Mouse (Mus musculus): Measurements from ENCODE around the gene Gm11238. TPM values are rescaled to one million over a fixed set of nuclear protein-coding genes. Genes with fewer than 3 reads are reported as not detected.
"Not testable (repeated sequence)": the region's sequence is repeated elsewhere in the genome, so short reads cannot be mapped to it uniquely, and the experiment has no call there.

The Gm11238 gene
- not detected in 2 replicates for polyA plus RNA-seq (2016; fragmentation: Nextera tagmentation; extraction: Ambion mirVana)

DNA sequence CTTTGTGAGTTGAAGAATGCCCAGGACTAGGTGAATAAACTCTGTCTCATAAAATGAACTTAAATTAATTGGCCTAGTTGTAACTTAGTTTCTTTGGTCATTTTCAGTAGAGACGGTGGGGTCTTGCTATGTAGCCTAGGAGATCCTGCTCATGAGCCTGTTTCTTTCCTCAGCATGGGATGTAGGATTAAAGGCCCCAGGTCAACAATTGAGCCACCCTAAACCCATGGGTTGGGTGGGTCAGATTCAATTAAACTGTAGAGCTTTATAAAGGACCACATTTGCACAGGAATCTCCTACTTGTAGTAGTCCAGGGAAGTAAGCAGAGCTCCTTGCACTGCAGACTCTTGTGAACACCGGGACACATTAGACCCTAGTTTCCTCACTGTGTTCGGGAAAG is at the start of gene Gm11238:
Gene Gm11238 (plus strand): TSS at position 301 of the 400 bp plus-strand sequence.
- H3K4me3 ChIP-seq; H3K4me1 ChIP-seq; H3K9me3 ChIP-seq (replicated peaks); H3K27me3 ChIP-seq (replicated peaks); H3K9ac ChIP-seq; ATAC-seq; H3K36me3 ChIP-seq; H3K4me2 ChIP-seq; H3K27ac ChIP-seq: not testable (repeated sequence)
- WGBS (ENCODE audit: insufficient replicate concordance), result no CpG with 5 or more reads among the region's 3 CpGs

GRCm38 (mm10) chr4:73599248-73599647 is 8.4 kb upstream of the Gm11238 start:
- Histone ChIP-seq H3K27me3 (replicated peaks) (no peaks in the 10 kb centered on the region), H3K36me3 (no peaks in the 10 kb centered on the region), H3K9me3 (replicated peaks) (no peaks in the 10 kb centered on the region), H3K4me1 (no peaks in the 10 kb centered on the region), H3K4me2 (no peak overlapping the region), H3K9ac (no peak overlapping the region), H3K4me3 (no peak overlapping the region), H3K27ac (no peak overlapping the region)
- no peak for ATAC-seq
- WGBS (ENCODE audit: insufficient replicate concordance), result 6% methylated on average over 3 of the region's 3 CpGs

DNA sequence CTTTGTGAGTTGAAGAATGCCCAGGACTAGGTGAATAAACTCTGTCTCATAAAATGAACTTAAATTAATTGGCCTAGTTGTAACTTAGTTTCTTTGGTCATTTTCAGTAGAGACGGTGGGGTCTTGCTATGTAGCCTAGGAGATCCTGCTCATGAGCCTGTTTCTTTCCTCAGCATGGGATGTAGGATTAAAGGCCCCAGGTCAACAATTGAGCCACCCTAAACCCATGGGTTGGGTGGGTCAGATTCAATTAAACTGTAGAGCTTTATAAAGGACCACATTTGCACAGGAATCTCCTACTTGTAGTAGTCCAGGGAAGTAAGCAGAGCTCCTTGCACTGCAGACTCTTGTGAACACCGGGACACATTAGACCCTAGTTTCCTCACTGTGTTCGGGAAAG is 15.0 kb downstream of the Gm11238 start, which contains the start of gene Gm11237:
Gene Gm11237 (plus strand): TSS at position 301 of the 400 bp plus-strand sequence.
- not testable (repeated sequence) for H3K4me1 ChIP-seq; H3K4me2 ChIP-seq; H3K4me3 ChIP-seq; ATAC-seq; H3K36me3 ChIP-seq; H3K9me3 ChIP-seq (replicated peaks); H3K9ac ChIP-seq; H3K27me3 ChIP-seq (replicated peaks); H3K27ac ChIP-seq
- no CpG with 5 or more reads among the region's 3 CpGs for WGBS (ENCODE audit: insufficient replicate concordance)

DNA sequence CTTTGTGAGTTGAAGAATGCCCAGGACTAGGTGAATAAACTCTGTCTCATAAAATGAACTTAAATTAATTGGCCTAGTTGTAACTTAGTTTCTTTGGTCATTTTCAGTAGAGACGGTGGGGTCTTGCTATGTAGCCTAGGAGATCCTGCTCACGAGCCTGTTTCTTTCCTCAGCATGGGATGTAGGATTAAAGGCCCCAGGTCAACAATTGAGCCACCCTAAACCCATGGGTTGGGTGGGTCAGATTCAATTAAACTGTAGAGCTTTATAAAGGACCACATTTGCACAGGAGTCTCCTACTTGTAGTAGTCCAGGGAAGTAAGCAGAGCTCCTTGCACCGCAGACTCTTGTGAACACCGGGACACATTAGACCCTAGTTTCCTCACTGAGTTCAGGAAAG is 30.1 kb downstream of the Gm11238 start, which contains the start of gene Gm11236:
Gene Gm11236 (plus strand): TSS at position 301 of the 400 bp plus-strand sequence.
- not testable (repeated sequence) for H3K4me2 ChIP-seq; H3K9me3 ChIP-seq (replicated peaks); H3K4me3 ChIP-seq; H3K27me3 ChIP-seq (replicated peaks); H3K27ac ChIP-seq; H3K9ac ChIP-seq; ATAC-seq; H3K4me1 ChIP-seq; H3K36me3 ChIP-seq
- WGBS (ENCODE audit: insufficient replicate concordance), result no CpG with 5 or more reads among the region's 4 CpGs

DNA sequence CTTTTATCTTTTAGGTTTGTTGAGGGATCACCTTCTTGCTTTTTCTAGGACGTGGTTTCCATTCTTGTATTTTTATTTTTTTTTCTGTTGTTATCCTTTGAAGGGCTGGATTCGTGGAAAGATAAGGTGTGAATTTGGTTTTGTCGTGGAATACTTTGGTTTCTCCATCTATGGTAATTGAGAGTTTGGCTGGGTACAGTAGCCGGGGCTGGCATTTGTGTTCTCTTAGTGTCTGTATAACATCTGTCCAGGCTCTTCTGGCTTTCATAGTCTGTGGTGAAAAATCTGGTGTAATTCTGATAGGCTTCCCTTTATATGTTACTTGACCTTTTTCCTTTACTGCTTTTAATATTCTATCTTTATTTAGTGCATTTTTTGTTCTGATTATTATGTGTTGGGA is 54.2 kb downstream of the Gm11238 start:
- H3K27me3 ChIP-seq (replicated peaks); H3K27ac ChIP-seq; H3K36me3 ChIP-seq; ATAC-seq; H3K4me2 ChIP-seq; H3K4me1 ChIP-seq; H3K9me3 ChIP-seq (replicated peaks); H3K4me3 ChIP-seq; H3K9ac ChIP-seq: not testable (repeated sequence)
- WGBS (ENCODE audit: insufficient replicate concordance), result 61% methylated on average over 4 of the region's 4 CpGs

- H3K27me3 ChIP-seq (replicated peaks); H3K4me3 ChIP-seq; H3K4me2 ChIP-seq; H3K36me3 ChIP-seq; H3K9me3 ChIP-seq (replicated peaks); ATAC-seq; H3K9ac ChIP-seq; H3K27ac ChIP-seq; H3K4me1 ChIP-seq: not testable (repeated sequence)
- no CpG with 5 or more reads among the region's 4 CpGs for WGBS (ENCODE audit: insufficient replicate concordance)
These were observed 60.4 kb downstream of the Gm11238 start, which contains the start of gene Gm11239 for GRCm38 (mm10) chr4:73668054-73668453. Gene Gm11239, plus strand, starts transcription at chr4:73668354.

GRCm38 (mm10) chr4:73683216-73683615 is 75.5 kb downstream of the Gm11238 start, which contains the start of gene Gm428:
Gene Gm428, plus strand, starts transcription at chr4:73683516.
- not testable (repeated sequence) for H3K36me3 ChIP-seq; H3K9ac ChIP-seq; H3K4me1 ChIP-seq; H3K27ac ChIP-seq; H3K27me3 ChIP-seq (replicated peaks); H3K9me3 ChIP-seq (replicated peaks); ATAC-seq; H3K4me2 ChIP-seq; H3K4me3 ChIP-seq
- WGBS (ENCODE audit: insufficient replicate concordance), result 58% methylated on average over 1 of the region's 4 CpGs

Other genes starting within 250 kb of the Gm11238 start
- not detected in 2 replicates for gene Gm11487, start 202.8 kb upstream of the Gm11238 start, polyA plus RNA-seq (2016; fragmentation: Nextera tagmentation; extraction: Ambion mirVana)
- not detected in 2 replicates for gene Gm11237, start 15.1 kb downstream of the Gm11238 start, polyA plus RNA-seq (2016; fragmentation: Nextera tagmentation; extraction: Ambion mirVana)
- gene Gm11236, start 30.2 kb downstream of the Gm11238 start, polyA plus RNA-seq (2016; fragmentation: Nextera tagmentation; extraction: Ambion mirVana), result not detected in 2 replicates
- not detected in 2 replicates for gene Gm11239, start 60.5 kb downstream of the Gm11238 start, polyA plus RNA-seq (2016; fragmentation: Nextera tagmentation; extraction: Ambion mirVana)
- gene Gm428, start 75.6 kb downstream of the Gm11238 start, polyA plus RNA-seq (2016; fragmentation: Nextera tagmentation; extraction: Ambion mirVana), result not detected in 2 replicates
- 0.11 TPM in 1 of 2 replicates, not detected in the other for gene Rasef, start 183.1 kb downstream of the Gm11238 start, polyA plus RNA-seq (2016; fragmentation: Nextera tagmentation; extraction: Ambion mirVana)

Measured in liver, embryonic 12.5 days (tissue).